Mouse (Mus musculus) megakaryocyte, adult 5-6 weeks (primary cell): Measurements from ENCODE around the gene Gm8909. TPM values are rescaled to one million over a fixed set of nuclear protein-coding genes. Genes with fewer than 3 reads are reported as not detected.
"Not testable (repeated sequence)": the region's sequence is repeated elsewhere in the genome, so short reads cannot be mapped to it uniquely, and the experiment has no call there.

Experiments
- ATAC-seq: 2 replicates; pipeline ENCODE4 v1.8.0; 2016; ENCODE audit warnings: mild to moderate bottlenecking, inconsistent platforms; ENCODE audit not compliant: poor library complexity, severe bottlenecking
- total RNA-seq, 2 experiments: library from RNA; stranded (forward) in 1 of 2; stranded (reverse) in 1 of 2; fragments of 153-499, 151-499 nt in 1 of 2; fragments of 221-1000, 200-1000 nt in 1 of 2; gene quantifications; 2 replicates each; pipeline versions ENCODE4 v1.2.3 to v1.2.4; 2015 to 2017

Gm8909 gene
- total RNA-seq, 2 experiments from 2014 or later, result not detected

DNA sequence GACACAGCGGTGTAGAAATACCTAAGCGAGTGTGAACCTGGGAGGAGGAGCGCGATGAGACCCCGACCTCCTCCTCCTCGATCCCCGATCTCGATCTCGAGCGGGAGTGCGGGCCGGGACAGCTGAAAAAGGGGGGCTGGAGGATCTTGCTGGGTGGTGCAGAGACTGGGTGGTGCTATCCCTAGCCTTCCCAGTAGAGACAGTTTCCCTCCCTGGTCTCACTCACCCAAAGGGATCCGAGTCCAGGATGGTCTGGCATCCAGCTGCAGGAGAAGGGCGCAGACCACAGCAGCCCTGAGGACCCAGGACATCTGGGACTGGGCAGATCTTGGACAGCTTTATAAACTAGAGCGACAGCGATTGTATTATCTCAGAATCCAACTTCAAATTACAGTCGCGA is 47.5 kb downstream of the Gm8909 start:
- ATAC-seq, result peak; percentile 26; the same call in 1 of the 2 replicates

DNA sequence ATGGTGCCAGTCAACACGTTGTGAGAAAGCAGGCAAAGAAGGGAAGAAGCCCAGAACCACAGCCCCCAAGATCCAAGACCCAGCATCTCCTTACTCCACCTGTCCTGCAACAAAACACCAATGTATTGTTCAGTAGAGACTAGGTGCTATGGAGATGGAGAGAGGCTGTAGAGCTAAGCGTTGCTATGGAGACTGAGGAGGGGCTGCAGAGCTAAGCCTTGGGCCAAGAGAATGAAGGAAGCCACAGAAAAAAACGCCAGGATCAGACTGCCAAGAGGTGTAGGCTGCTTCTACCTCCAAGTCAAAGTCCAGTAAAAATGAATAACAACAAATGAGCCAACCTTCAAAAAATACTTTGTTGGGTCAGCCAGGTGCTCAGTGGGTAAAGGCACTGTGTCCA is 51.8 kb downstream of the Gm8909 start:
- not testable (repeated sequence) for ATAC-seq

Other genes starting within 250 kb of the Gm8909 start
- 31.8 and 32.7 TPM in 2 replicates for gene Abcf1, start 198.8 kb downstream of the Gm8909 start, total RNA-seq (2015)
- gene Abcf1, start 198.8 kb downstream of the Gm8909 start, total RNA-seq (2017), result 101 and 128 TPM in 2 replicates
- 5.0 and 6.4 TPM in 2 replicates for gene Gnl1, start 188.7 kb downstream of the Gm8909 start, total RNA-seq (2015)
- 11.3 and 13.9 TPM in 2 replicates for gene Gnl1, start 188.7 kb downstream of the Gm8909 start, total RNA-seq (2017)
- gene Prr3, start 188.3 kb downstream of the Gm8909 start, total RNA-seq (2015), result 7.5 and 8.9 TPM in 2 replicates
- 2.8 and 8.5 TPM in 2 replicates for gene Prr3, start 188.3 kb downstream of the Gm8909 start, total RNA-seq (2017)
- 19.5 and 20.8 TPM in 2 replicates for gene H2-T24, start 148.0 kb downstream of the Gm8909 start, total RNA-seq (2015)
- gene H2-T24, start 148.0 kb downstream of the Gm8909 start, total RNA-seq (2017), result 85.4 and 88.2 TPM in 2 replicates
- 211 and 216 TPM in 2 replicates for gene H2-T23, start 135.7 kb downstream of the Gm8909 start, total RNA-seq (2015)
- gene H2-T23, start 135.7 kb downstream of the Gm8909 start, total RNA-seq (2017), result 185 and 224 TPM in 2 replicates
- 43.2 and 44.4 TPM in 2 replicates for gene H2-T22, start 125.8 kb downstream of the Gm8909 start, total RNA-seq (2015)
- 51.9 and 56.1 TPM in 2 replicates for gene H2-T22, start 125.8 kb downstream of the Gm8909 start, total RNA-seq (2017)
- gene Gm6034, start 125.6 kb downstream of the Gm8909 start, total RNA-seq (2015), result not detected in 2 replicates
- not detected in 2 replicates for gene Gm6034, start 125.6 kb downstream of the Gm8909 start, total RNA-seq (2017)
- gene Gm11127, start 110.2 kb downstream of the Gm8909 start, total RNA-seq (2015), result not detected in 2 replicates
- not detected in 2 replicates for gene Gm11127, start 110.2 kb downstream of the Gm8909 start, total RNA-seq (2017)
- 0.62 TPM in 1 of 2 replicates, not detected in the other for gene Gm19684, start 46.9 kb downstream of the Gm8909 start, total RNA-seq (2015)
- gene Gm19684, start 46.9 kb downstream of the Gm8909 start, total RNA-seq (2017), result 0.12 and 0.15 TPM in 2 replicates
- gene Gm7030, start 39.1 kb downstream of the Gm8909 start, total RNA-seq (2015), result not detected in 2 replicates
- gene Gm7030, start 39.1 kb downstream of the Gm8909 start, total RNA-seq (2017), result not detected in 2 replicates
- not detected in 2 replicates for gene H2-T3, start 21.8 kb upstream of the Gm8909 start, total RNA-seq (2015)
- gene H2-T3, start 21.8 kb upstream of the Gm8909 start, total RNA-seq (2017), result not detected in 2 replicates
- gene Rpp21, start 89.5 kb upstream of the Gm8909 start, total RNA-seq (2015), result 77.4 and 79.9 TPM in 2 replicates
- gene Rpp21, start 89.5 kb upstream of the Gm8909 start, total RNA-seq (2017), result 54.1 and 74.4 TPM in 2 replicates
- gene Trim39, start 103.7 kb upstream of the Gm8909 start, total RNA-seq (2015), result 9.6 and 12.0 TPM in 2 replicates
- gene Trim39, start 103.7 kb upstream of the Gm8909 start, total RNA-seq (2017), result 18.2 and 18.5 TPM in 2 replicates
- gene H2-M10.2, start 118.0 kb upstream of the Gm8909 start, total RNA-seq (2015), result not detected in 2 replicates
- not detected in 2 replicates for gene H2-M10.2, start 118.0 kb upstream of the Gm8909 start, total RNA-seq (2017)
- not detected in 2 replicates for gene H2-M10.1, start 157.6 kb upstream of the Gm8909 start, total RNA-seq (2015)
- gene H2-M10.1, start 157.6 kb upstream of the Gm8909 start, total RNA-seq (2017), result not detected in 2 replicates
- not detected in 2 replicates for gene H2-M10.3, start 199.9 kb upstream of the Gm8909 start, total RNA-seq (2015)
- gene H2-M10.3, start 199.9 kb upstream of the Gm8909 start, total RNA-seq (2017), result not detected in 2 replicates